Mouse (Mus musculus): ENCODE measurements around the gene Zbtb9. TPM values are rescaled to one million over a fixed set of nuclear protein-coding genes. Genes with fewer than 3 reads are reported as not detected.

The Zbtb9 gene
- polyA plus RNA-seq, 1 experiment from 2014 or later = 13.6 TPM

Small RNA genes within 50 kb of the gene (microRNA-seq; reads per million reads assigned to microRNA genes)
- gene Mir3083 (not detected), gene Mir6968 (1.7 reads per million)

Other genes with a start within 250 kb of the Zbtb9 start
- gene Bnip1, start 192.1 kb upstream of the Zbtb9 start, polyA plus RNA-seq (2014; fragmentation: Nextera tagmentation; extraction: Ambion mirVana) = 52.9 and 54.1 TPM in 2 replicates
- gene Nkx2-5, start 128.2 kb upstream of the Zbtb9 start, polyA plus RNA-seq (2014; fragmentation: Nextera tagmentation; extraction: Ambion mirVana) = not detected in 2 replicates
- 3.8 and 6.4 TPM in 2 replicates for gene Kifc5b, start 56.1 kb upstream of the Zbtb9 start, polyA plus RNA-seq (2014; fragmentation: Nextera tagmentation; extraction: Ambion mirVana)
- gene Phf1, start 40.1 kb upstream of the Zbtb9 start, polyA plus RNA-seq (2014; fragmentation: Nextera tagmentation; extraction: Ambion mirVana) = 3.6 and 3.7 TPM in 2 replicates
- gene Cuta, start 33.6 kb upstream of the Zbtb9 start, polyA plus RNA-seq (2014; fragmentation: Nextera tagmentation; extraction: Ambion mirVana) = 146 and 157 TPM in 2 replicates
- gene Syngap1, start 31.9 kb upstream of the Zbtb9 start, polyA plus RNA-seq (2014; fragmentation: Nextera tagmentation; extraction: Ambion mirVana) = 1.8 and 2.3 TPM in 2 replicates
- gene Bak1, start 55.8 kb downstream of the Zbtb9 start, polyA plus RNA-seq (2014; fragmentation: Nextera tagmentation; extraction: Ambion mirVana) = 8.0 and 8.9 TPM in 2 replicates
- 0.59 and 0.72 TPM in 2 replicates for gene Itpr3, start 84.1 kb downstream of the Zbtb9 start, polyA plus RNA-seq (2014; fragmentation: Nextera tagmentation; extraction: Ambion mirVana)
- gene Uqcc2, start 160.7 kb downstream of the Zbtb9 start, polyA plus RNA-seq (2014; fragmentation: Nextera tagmentation; extraction: Ambion mirVana) = 316 and 332 TPM in 2 replicates
- gene Ip6k3, start 194.6 kb downstream of the Zbtb9 start, polyA plus RNA-seq (2014; fragmentation: Nextera tagmentation; extraction: Ambion mirVana) = 0.07 and 0.48 TPM in 2 replicates
- gene Lemd2, start 231.3 kb downstream of the Zbtb9 start, polyA plus RNA-seq (2014; fragmentation: Nextera tagmentation; extraction: Ambion mirVana) = 13.2 and 16.3 TPM in 2 replicates